Mouse (Mus musculus) cortical plate, adult 2 months (tissue): Measurements from ENCODE around the gene Rhpn2.

ENCODE experiments used
- CTCF ChIP-seq: fragments of 200-500 bp; IDR thresholded peaks from 2 replicates; pipeline ENCODE4 v1.5.1; 2011; ENCODE audit warnings: mild to moderate bottlenecking, control low read depth, low read length; ENCODE audit not compliant: insufficient read depth; ENCODE audit errors: extremely low read depth
- POLR2A ChIP-seq: fragments of 200-500 bp; IDR thresholded peaks from 2 replicates; pipeline ENCODE4 v1.6.1; 2011; ENCODE audit warnings: mild to moderate bottlenecking, low read length, control low read depth; ENCODE audit not compliant: insufficient read depth; ENCODE audit errors: extremely low read depth

DNA sequence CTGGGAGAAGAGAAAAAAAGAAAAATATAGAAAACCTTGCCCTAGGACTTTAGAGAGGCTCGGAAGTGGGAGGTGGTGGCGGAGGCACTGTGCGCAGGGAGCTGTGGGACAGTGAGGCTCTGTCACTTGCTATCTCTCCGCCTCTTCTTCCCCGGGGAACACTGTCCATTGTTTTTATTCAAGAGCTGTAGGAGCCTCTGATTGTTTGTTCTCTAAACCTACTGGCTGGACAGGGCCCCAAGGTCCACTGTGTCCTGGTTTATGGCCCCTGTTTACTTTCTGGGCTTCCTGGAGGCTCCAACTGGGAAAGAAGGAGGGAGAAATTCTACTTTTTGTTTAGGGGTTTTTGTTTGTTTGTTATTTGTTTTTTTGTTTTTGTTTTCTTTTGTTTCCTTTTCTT, 6.2 kb downstream of the Rhpn2 start:
- no peak for TF ChIP-seq POLR2A
- TF ChIP-seq CTCF: no peak
